Mouse (Mus musculus) bone marrow, adult 2 months (tissue): ENCODE data around the gene Mbtps1. TPM values are rescaled to one million over a fixed set of nuclear protein-coding genes. Genes with fewer than 3 reads are reported as not detected.

ENCODE experiments used
- H3K27ac ChIP-seq: fragments of 200-500 bp; 2 replicates; pipeline ENCODE4 v1.5.1; 2012; ENCODE audit warnings: low read depth, mild to moderate bottlenecking, control low read depth, inconsistent platforms, low read length; ENCODE audit not compliant: control insufficient read depth, poor library complexity, insufficient read depth
- H3K4me1 ChIP-seq: fragments of 200-500 bp; 2 replicates; pipeline ENCODE4 v1.6.1; 2011; ENCODE audit warnings: low read length; ENCODE audit not compliant: control insufficient read depth, insufficient read depth
- H3K4me3 ChIP-seq: fragments of 200-500 bp; replicated peaks from 2 replicates; pipeline ENCODE3; 2011; ENCODE audit warnings: mild to moderate bottlenecking, low read depth, low read length, control low read depth; ENCODE audit not compliant: control insufficient read depth
- CTCF ChIP-seq: fragments of 200-500 bp; IDR thresholded peaks from 2 replicates; pipeline ENCODE4 v1.5.1; 2011; ENCODE audit warnings: low read length, control low read depth; ENCODE audit not compliant: control insufficient read depth, insufficient read depth
- POLR2A ChIP-seq: fragments of 200-500 bp; IDR thresholded peaks from 2 replicates; pipeline ENCODE4 v1.6.1; 2011; ENCODE audit warnings: low read depth, mild to moderate bottlenecking, control low read depth, low read length, borderline replicate concordance; ENCODE audit not compliant: control insufficient read depth
- WGBS: fragments of 180-500 bp; shearing (Covaris S2); methylation state at CpG from one replicate; pipeline ENCODE4 v1.1.7; 2018; 5-methylcytosine and 5-hydroxymethylcytosine counted together
- polyA plus RNA-seq: library from polyadenylated mRNA; stranded (reverse); fragments of >200 nt; gene quantifications from 2 replicates; pipeline ENCODE4 v1.2.4, GENCODE M21; 2011; ENCODE audit warnings: low replicate concordance; ENCODE audit not compliant: missing spikeins, insufficient read depth, insufficient read length

Gene Mbtps1
- polyA plus RNA-seq, 1 experiment = 35.3 TPM

- WGBS = 82% methylated on average over 6 of the region's 6 CpGs
- Histone ChIP-seq H3K4me3 (no peak overlapping the region), H3K27ac (no peak overlapping the region), H3K4me1 (no peaks in the 10 kb centered on the region)
- TF ChIP-seq CTCF (no peak), POLR2A (no peak)
These were observed 27.6 kb downstream of the Mbtps1 start for GRCm38 (mm10) chr8:119530937-119531336.

- 90% methylated on average over 7 of the region's 7 CpGs for WGBS
- TF ChIP-seq POLR2A = no peak
- TF ChIP-seq CTCF = no peak
These were observed 29.8 kb downstream of the Mbtps1 start for GRCm38 (mm10) chr8:119528762-119529161.

GRCm38 (mm10) chr8:119520102-119520501 is 38.4 kb downstream of the Mbtps1 start:
- WGBS = 82% methylated on average over 7 of the region's 7 CpGs

More at GRCm38 (mm10) chr8:119528762-119529161, 29.8 kb downstream of the Mbtps1 start:
- Histone ChIP-seq H3K27ac (no peak overlapping the region), H3K4me3 (no peak overlapping the region), H3K4me1 (no peaks in the 10 kb centered on the region)

GRCm38 (mm10) chr8:119516674-119517073 is 41.9 kb downstream of the Mbtps1 start:
- Histone ChIP-seq H3K27ac (no peak overlapping the region), H3K4me1 (no peaks in the 10 kb centered on the region), H3K4me3 (no peak overlapping the region)
- TF ChIP-seq POLR2A (no peak), CTCF (no peak)
- WGBS = 86% methylated on average over 5 of the region's 5 CpGs

More at GRCm38 (mm10) chr8:119520102-119520501, 38.4 kb downstream of the Mbtps1 start:
- H3K4me3 ChIP-seq = no peak overlapping the region
- H3K4me1 ChIP-seq = no peaks in the 10 kb centered on the region
- no peak overlapping the region for H3K27ac ChIP-seq
- TF ChIP-seq POLR2A = no peak
- TF ChIP-seq CTCF = 0 out of 2 replicates have a peak, but pooled peaks have one; percentile 18

- H3K27ac ChIP-seq = no peak overlapping the region
- no peak overlapping the region for H3K4me3 ChIP-seq
- no peaks in the 10 kb centered on the region for H3K4me1 ChIP-seq
- 81% methylated on average over 3 of the region's 3 CpGs for WGBS
- TF ChIP-seq CTCF (no peak), POLR2A (no peak)
These were observed 42.8 kb downstream of the Mbtps1 start for GRCm38 (mm10) chr8:119515767-119516166.

GRCm38 (mm10) chr8:119514940-119515339 is 43.6 kb downstream of the Mbtps1 start:
- WGBS = 66% methylated on average over 3 of the region's 3 CpGs
- TF ChIP-seq CTCF = no peak
- no peak for TF ChIP-seq POLR2A
- Histone ChIP-seq H3K4me1 (no peaks in the 10 kb centered on the region), H3K27ac (no peak overlapping the region), H3K4me3 (no peak overlapping the region)

GRCm38 (mm10) chr8:119513405-119513804 is 45.1 kb downstream of the Mbtps1 start:
- TF ChIP-seq CTCF = no peak
- TF ChIP-seq POLR2A = no peak
- H3K27ac ChIP-seq = no peak overlapping the region
- H3K4me3 ChIP-seq = no peak overlapping the region
- 84% methylated on average over 4 of the region's 4 CpGs for WGBS
- no peaks in the 10 kb centered on the region for H3K4me1 ChIP-seq

GRCm38 (mm10) chr8:119511722-119512121 is 46.8 kb downstream of the Mbtps1 start:
- 60% methylated on average over 7 of the region's 7 CpGs for whole genome bisulfite sequencing
- no peak overlapping the region for H3K27ac ChIP-seq
- H3K4me1 ChIP-seq = no peaks in the 10 kb centered on the region
- no peak for TF ChIP-seq CTCF
- TF ChIP-seq POLR2A = no peak
- no peak overlapping the region for H3K4me3 ChIP-seq

GRCm38 (mm10) chr8:119510471-119510870 is 48.1 kb downstream of the Mbtps1 start:
- TF ChIP-seq POLR2A (no peak), CTCF (no peak)
- H3K27ac ChIP-seq = no peak overlapping the region
- no peaks in the 10 kb centered on the region for H3K4me1 ChIP-seq
- WGBS = 89% methylated on average over 9 of the region's 9 CpGs
- H3K4me3 ChIP-seq = no peak overlapping the region
